Mouse (Mus musculus): ENCODE data around the gene Mtmr6.

- TF ChIP-seq MYOG (IDR thresholded peaks at IDR 0.05; ENCODE audit: control insufficient read depth in 1 of 3, insufficient read depth in 1 of 3, insufficient read length in 2 of 3, low read depth in 2 of 3) (no peak), POLR2A (IDR thresholded peaks at IDR 0.05; ENCODE audit: insufficient read length, low read depth) (no peak), E2F4 (IDR thresholded peaks at IDR 0.05; ENCODE audit: insufficient read depth) (no peak), SRF (IDR thresholded peaks at IDR 0.05; ENCODE audit: control insufficient read depth, insufficient read length, low read depth) (no peak), POLR2AphosphoS2 (IDR thresholded peaks at IDR 0.05; ENCODE audit: insufficient read length, low read depth) (no peak), TCF12 (IDR thresholded peaks at IDR 0.05; ENCODE audit: insufficient read depth, poor library complexity, severe bottlenecking) (no peak), MAX (IDR thresholded peaks at IDR 0.05; ENCODE audit: low read depth) (no peak)
These were observed 37.4 kb downstream of the Mtmr6 start for GRCm38 (mm10) chr14:60302441-60302840.
